Mouse (Mus musculus) spleen, adult 12 weeks (tissue): ENCODE measurements around the gene Cela1.

Experiments
- DNase-seq: peaks from one replicate; pipeline ENCODE4 v3.0.0; 2022; ENCODE audit warnings: low spot score

Gene Cela1

GRCm38 (mm10) chr15:100635851-100636645, 51.7 kb downstream of the Cela1 start:
- DNase-seq = no peak

- no peak for DNase-seq
Measured at GRCm38 (mm10) chr15:100635239-100635638, 52.5 kb downstream of the Cela1 start.

- no peak for DNase-seq
Measured at GRCm38 (mm10) chr15:100633341-100633740, 54.4 kb downstream of the Cela1 start.

- DNase-seq = no peak
Measured at GRCm38 (mm10) chr15:100632323-100632722, 55.4 kb downstream of the Cela1 start.

GRCm38 (mm10) chr15:100631454-100632170, 56.1 kb downstream of the Cela1 start:
- no peak for DNase-seq

GRCm38 (mm10) chr15:100630126-100630525, 57.6 kb downstream of the Cela1 start:
- DNase-seq = no peak

GRCm38 (mm10) chr15:100628797-100629196, 58.9 kb downstream of the Cela1 start:
- no peak for DNase-seq

- no peak for DNase-seq
Measured at GRCm38 (mm10) chr15:100627774-100628370, 59.8 kb downstream of the Cela1 start.

- no peak for DNase-seq
Measured at GRCm38 (mm10) chr15:100627287-100627686, 60.4 kb downstream of the Cela1 start.

GRCm38 (mm10) chr15:100624435-100624834, 63.3 kb downstream of the Cela1 start:
- no peak for DNase-seq
